Mouse (Mus musculus) MEL (cell line): ENCODE measurements around the gene Kcnh6.

ENCODE experiments used
- CHD2 ChIP-seq: IDR thresholded peaks from 2 replicates; pipeline ENCODE4 v1.6.1; 2011; ENCODE audit warnings: low read length, improper control_type of control experiment
- CTCF ChIP-seq, 3 experiments: IDR thresholded peaks in 2 of 3; conservative IDR thresholded peaks in 1 of 3; 2 replicates each; pipeline ENCODE4 v1.5.1; 2011 to 2012; ENCODE audit warnings: low read length in 3 of 3, low read depth in 2 of 3, mild to moderate bottlenecking in 2 of 3, improper control_type of control experiment in 1 of 3, inconsistent platforms in 1 of 3, mixed read lengths in 1 of 3, moderate library complexity in 1 of 3; ENCODE audit not compliant: control insufficient read depth in 1 of 3, insufficient read depth in 1 of 3, poor library complexity in 1 of 3, severe bottlenecking in 1 of 3
- EP300 ChIP-seq, 2 experiments: IDR thresholded peaks; 2 replicates each; pipeline ENCODE4 v1.6.1; 2011; ENCODE audit warnings: improper control_type of control experiment in 2 of 2, low read length in 2 of 2, low read depth in 1 of 2, mild to moderate bottlenecking in 1 of 2
- NELFE ChIP-seq: IDR thresholded peaks from 2 replicates; pipeline ENCODE4 v1.6.1; 2011; ENCODE audit warnings: low read depth, low read length, improper control_type of control experiment
- NRF1 ChIP-seq: IDR thresholded peaks from 2 replicates; pipeline ENCODE4 v1.6.1; 2014; ENCODE audit warnings: low read depth, mild to moderate bottlenecking, inconsistent platforms, low read length, improper control_type of control experiment, moderate library complexity; ENCODE audit not compliant: poor library complexity, insufficient read depth, severe bottlenecking
- POLR2A ChIP-seq, 2 experiments: IDR thresholded peaks; 2 replicates each; pipeline ENCODE4 v1.6.1; 2011 to 2012; ENCODE audit warnings: low read length in 2 of 2, mild to moderate bottlenecking in 2 of 2, control low read depth in 1 of 2, improper control_type of control experiment in 1 of 2, low read depth in 1 of 2, moderate library complexity in 1 of 2; ENCODE audit not compliant: control insufficient read depth in 1 of 2, insufficient read depth in 1 of 2, poor library complexity in 1 of 2
- RAD21 ChIP-seq: IDR thresholded peaks from 2 replicates; pipeline ENCODE4 v1.6.1; 2011; ENCODE audit warnings: mild to moderate bottlenecking, low read depth, low read length, improper control_type of control experiment
- RCOR1 ChIP-seq: IDR thresholded peaks from 2 replicates; pipeline ENCODE4 v1.6.1; 2012; ENCODE audit warnings: low read depth, mild to moderate bottlenecking, inconsistent platforms, low read length, improper control_type of control experiment
- USF1 ChIP-seq: IDR thresholded peaks from 2 replicates; pipeline ENCODE4 v1.6.1; 2014; ENCODE audit warnings: low read depth, mild to moderate bottlenecking, inconsistent platforms, low read length, improper control_type of control experiment, moderate library complexity
- ZC3H11A ChIP-seq: IDR thresholded peaks from 2 replicates; pipeline ENCODE4 v1.6.1; 2012; ENCODE audit warnings: low read depth, mild to moderate bottlenecking, inconsistent platforms, low read length, improper control_type of control experiment
- ZMIZ1 ChIP-seq: IDR thresholded peaks from 2 replicates; pipeline ENCODE4 v1.6.1; 2012; ENCODE audit warnings: low read depth, mild to moderate bottlenecking, inconsistent platforms, low read length, improper control_type of control experiment, moderate library complexity

DNA sequence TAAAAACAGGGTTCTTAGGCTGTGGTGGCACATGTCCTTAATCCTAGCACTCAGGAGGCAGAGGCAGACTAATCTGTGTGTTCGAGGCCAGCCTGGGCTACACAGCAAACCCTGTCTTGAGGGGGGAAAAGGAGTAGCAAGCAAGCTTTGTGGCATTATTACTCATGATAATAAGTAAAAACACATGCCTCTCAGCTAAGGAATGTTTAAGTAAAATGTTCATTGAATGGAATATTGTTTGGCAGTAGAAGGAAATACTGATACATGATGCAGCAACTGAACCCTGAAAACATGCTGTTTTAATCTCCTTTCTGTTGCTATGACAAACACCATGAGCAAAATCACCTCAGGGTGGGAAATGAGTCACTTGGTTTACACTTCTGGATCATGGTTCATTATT, 53.4 kb downstream of the Kcnh6 start:
- TF ChIP-seq CTCF (IDR thresholded peaks at IDR 0.05 in 2 of 3, conservative IDR thresholded peaks at IDR 0.05 in 1 of 3; ENCODE audit: control insufficient read depth in 1 of 3, insufficient read depth in 1 of 3, low read depth in 2 of 3, low read length in 3 of 3, poor library complexity in 1 of 3, severe bottlenecking in 1 of 3) (no peak), USF1 (no peak), POLR2A (IDR thresholded peaks at IDR 0.05; ENCODE audit: control insufficient read depth in 1 of 2, insufficient read depth in 1 of 2, low read depth in 1 of 2, low read length in 2 of 2, poor library complexity in 1 of 2) (no peak), RCOR1 (no peak), RAD21 (no peak), EP300 (IDR thresholded peaks at IDR 0.05; ENCODE audit: low read depth in 1 of 2, low read length in 2 of 2) (no peak), ZC3H11A (no peak), CHD2 (no peak), NELFE (no peak), NRF1 (no peak), ZMIZ1 (no peak)
